Mouse (Mus musculus): ENCODE measurements around the gene Tspan14. TPM values are rescaled to one million over a fixed set of nuclear protein-coding genes. Genes with fewer than 3 reads are reported as not detected.

Tspan14 gene
- polyA plus RNA-seq, 1 experiment from 2014 or later = 72.7 TPM

DNA sequence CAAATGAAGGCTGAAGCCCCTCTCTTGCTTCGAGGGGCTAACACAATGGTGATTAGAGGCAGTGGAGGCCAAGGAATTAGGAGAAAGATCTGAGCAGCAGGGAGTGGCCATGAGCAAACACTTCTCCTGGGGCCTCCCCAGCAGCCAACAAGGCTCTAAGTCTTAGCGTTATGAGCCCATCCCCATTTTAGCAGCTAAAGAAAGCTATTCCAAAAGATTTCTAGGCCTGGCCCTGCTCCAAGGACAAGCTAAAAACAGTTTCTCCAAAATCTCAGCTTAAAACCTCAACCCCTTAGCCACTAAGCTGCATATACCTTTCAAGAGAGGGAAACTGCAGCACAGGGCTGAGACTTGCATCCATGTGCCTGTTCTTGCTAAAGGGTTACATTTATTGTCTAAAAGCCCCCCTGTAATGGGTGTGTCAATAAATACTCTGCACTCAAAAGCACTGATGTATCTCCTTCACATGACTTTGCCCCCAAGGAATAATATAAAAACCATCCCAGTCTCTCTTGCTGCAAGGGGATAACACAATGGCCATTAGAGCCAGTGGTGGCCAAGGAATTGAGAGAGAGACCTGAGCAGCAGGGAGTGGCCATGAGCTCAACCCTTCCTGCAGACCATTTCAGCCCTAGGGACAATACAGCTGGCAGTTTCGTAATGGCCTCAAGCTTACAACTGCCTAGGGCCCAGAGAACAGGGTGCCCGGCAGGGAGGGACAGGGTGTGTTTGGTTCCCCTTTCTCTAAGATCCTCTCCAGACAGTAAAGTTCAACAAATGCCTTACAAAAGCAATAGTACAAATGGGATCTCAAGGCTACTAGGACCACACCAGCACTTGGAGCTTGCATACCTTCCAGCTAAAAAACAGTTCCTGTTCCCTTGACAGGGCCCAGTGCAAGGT is 8.3 kb downstream of the Tspan14 start:
- Histone ChIP-seq H3K4me2 (ENCODE audit: low read depth, low read length) (peak overlapping the region; percentile 38), H3K27me3 (replicated peaks; ENCODE audit: control insufficient read depth, insufficient read depth, low read length) (no peaks in the 10 kb centered on the region), H3K27ac (replicated peaks; ENCODE audit: low read depth, low read length) (peak overlapping the region; percentile 89), H3K4me3 (ENCODE audit: low read depth, low read length) (no peak overlapping the region), H3K9ac (ENCODE audit: low read depth, low read length) (peak overlapping the region; percentile 32), H3K36me3 (ENCODE audit: control insufficient read depth, insufficient read depth, low read length) (no peaks in the 10 kb centered on the region), H3K9me3 (ENCODE audit: control insufficient read depth, low read length) (no peaks in the 10 kb centered on the region), H3K4me1 (ENCODE audit: control insufficient read depth, insufficient read depth, low read length) (peaks cover 76% of the 10 kb centered on the region)
- WGBS = 28% methylated on average over 4 of the region's 4 CpGs
- ATAC-seq (ENCODE audit: low read depth) (no peak), DNase-seq (ENCODE audit: low spot score) (peak; percentile 81)

DNA sequence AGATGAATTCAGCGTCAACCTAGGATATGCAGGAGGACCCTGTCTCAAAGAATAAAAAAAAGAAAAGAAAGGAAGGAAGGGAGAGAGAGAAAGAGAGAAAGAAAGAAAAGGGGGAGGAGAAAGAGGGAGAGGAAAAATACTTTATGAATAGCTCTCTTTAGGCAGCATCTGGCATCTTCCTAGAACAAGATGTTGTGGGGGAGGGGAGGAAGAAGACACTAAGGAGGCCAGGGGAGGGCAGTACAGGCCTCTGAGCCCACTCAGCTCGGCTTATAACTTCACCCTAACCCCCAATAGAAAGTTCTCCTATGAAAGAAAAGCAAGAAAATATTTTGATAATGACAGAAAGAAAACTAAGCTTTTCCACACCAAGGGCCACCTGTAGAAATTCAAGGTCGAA is 9.0 kb downstream of the Tspan14 start:
- Histone ChIP-seq H3K4me3 (ENCODE audit: low read depth, low read length) (no peak overlapping the region), H3K4me2 (ENCODE audit: low read depth, low read length) (peak overlapping the region; percentile 38), H3K27ac (replicated peaks; ENCODE audit: low read depth, low read length) (peak overlapping the region; percentile 89), H3K9ac (ENCODE audit: low read depth, low read length) (no peak overlapping the region), H3K9me3 (ENCODE audit: control insufficient read depth, low read length) (no peaks in the 10 kb centered on the region), H3K36me3 (ENCODE audit: control insufficient read depth, insufficient read depth, low read length) (no peaks in the 10 kb centered on the region), H3K27me3 (replicated peaks; ENCODE audit: control insufficient read depth, insufficient read depth, low read length) (no peaks in the 10 kb centered on the region), H3K4me1 (ENCODE audit: control insufficient read depth, insufficient read depth, low read length) (peaks cover 77% of the 10 kb centered on the region)
- no peak for ATAC-seq (ENCODE audit: low read depth)
- peak; percentile 83 for DNase-seq (ENCODE audit: low spot score)
- WGBS = 38% methylated on average over 3 of the region's 3 CpGs

DNA sequence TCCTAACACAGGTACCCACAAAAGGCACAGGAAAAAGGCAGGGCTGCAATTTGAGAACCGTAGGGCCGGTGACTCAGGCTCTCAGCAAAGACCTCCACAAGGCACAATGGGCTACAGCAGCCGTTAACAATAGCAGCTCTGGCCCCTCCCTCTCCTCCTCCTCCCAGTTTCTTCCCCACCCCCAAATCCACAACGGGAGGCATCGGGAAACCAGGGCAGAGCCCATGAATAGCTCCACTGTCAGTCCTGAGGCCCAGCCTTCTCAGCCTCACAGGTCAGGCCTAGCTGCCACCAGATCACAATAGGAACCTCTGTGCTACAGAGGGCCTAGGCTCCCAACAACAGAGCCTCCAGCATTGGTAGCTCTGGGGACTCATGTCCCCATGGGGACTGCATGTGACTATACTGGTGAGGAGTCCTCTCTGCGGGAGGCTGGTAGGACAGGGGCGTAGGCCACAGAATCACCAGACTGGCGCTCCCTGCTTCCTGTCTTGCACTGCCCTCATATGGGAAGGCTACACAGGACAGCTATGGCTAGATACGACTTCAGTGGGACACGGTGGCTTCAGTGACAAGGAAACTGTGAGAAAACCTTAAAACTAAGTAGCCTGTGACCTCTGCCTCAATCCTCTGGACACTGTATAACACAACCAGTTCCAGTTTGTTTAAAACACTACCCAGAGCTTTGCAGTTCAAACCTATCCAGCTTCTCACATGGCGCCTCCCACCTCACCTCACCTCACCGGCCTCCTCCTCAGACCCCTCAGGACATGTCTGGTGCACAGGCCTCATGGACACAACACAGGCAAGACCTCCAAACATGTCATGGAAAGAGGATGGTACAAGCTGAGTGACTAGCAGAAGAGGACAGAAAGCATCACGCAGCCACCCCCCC is 10.1 kb downstream of the Tspan14 start:
- ATAC-seq (ENCODE audit: low read depth) (peak; percentile 89), DNase-seq (ENCODE audit: low spot score) (peak; percentile 92)
- Histone ChIP-seq H3K9ac (ENCODE audit: low read depth, low read length) (peak overlapping the region; percentile 55), H3K4me3 (ENCODE audit: low read depth, low read length) (no peak overlapping the region), H3K27ac (replicated peaks; ENCODE audit: low read depth, low read length) (peak overlapping the region; percentile 89), H3K4me2 (ENCODE audit: low read depth, low read length) (peak overlapping the region; percentile 42), H3K27me3 (replicated peaks; ENCODE audit: control insufficient read depth, insufficient read depth, low read length) (no peaks in the 10 kb centered on the region), H3K36me3 (ENCODE audit: control insufficient read depth, insufficient read depth, low read length) (no peaks in the 10 kb centered on the region), H3K9me3 (ENCODE audit: control insufficient read depth, low read length) (no peaks in the 10 kb centered on the region), H3K4me1 (ENCODE audit: control insufficient read depth, insufficient read depth, low read length) (peaks cover 71% of the 10 kb centered on the region)
- 28% methylated on average over 13 of the region's 13 CpGs for WGBS

DNA sequence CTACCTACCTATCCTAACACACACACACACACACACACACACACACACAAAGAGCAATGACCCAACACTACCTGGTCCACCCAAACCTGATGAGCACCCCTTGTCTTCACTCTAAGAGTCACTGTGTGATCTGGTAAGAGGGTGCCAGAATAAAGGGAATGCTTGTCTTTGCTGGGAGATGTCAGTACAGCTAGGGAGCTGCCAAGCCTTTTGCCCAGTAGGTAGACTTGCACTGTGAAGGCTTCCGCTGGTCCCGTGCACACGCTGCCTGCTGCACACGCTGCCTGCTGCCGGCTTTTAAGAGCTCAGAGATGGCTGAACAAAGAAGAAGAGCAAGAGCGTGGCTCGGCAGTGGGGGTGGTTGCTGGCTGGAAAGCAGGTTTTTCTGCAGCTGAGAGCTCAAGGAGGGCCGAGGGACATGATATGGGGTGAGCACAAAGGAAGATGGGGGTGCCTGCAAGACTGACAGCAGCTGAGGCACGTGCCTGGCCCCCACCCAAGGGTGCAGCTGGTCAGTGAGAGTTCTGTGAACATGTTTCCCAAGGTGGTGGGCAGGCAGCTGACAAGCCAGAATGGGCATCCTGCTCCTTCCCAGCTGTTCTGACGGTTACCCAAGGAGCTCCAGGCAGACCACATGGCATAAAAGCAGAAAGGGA is 10.9 kb downstream of the Tspan14 start:
- Histone ChIP-seq H3K4me3 (ENCODE audit: low read depth, low read length) (peak overlapping the region; percentile 9; the same call in 1 of the 2 replicates), H3K9me3 (ENCODE audit: control insufficient read depth, low read length) (no peaks in the 10 kb centered on the region), H3K4me2 (ENCODE audit: low read depth, low read length) (peak overlapping the region; percentile 42), H3K9ac (ENCODE audit: low read depth, low read length) (peak overlapping the region; percentile 55), H3K36me3 (ENCODE audit: control insufficient read depth, insufficient read depth, low read length) (no peaks in the 10 kb centered on the region), H3K27ac (replicated peaks; ENCODE audit: low read depth, low read length) (peak overlapping the region; percentile 89), H3K4me1 (ENCODE audit: control insufficient read depth, insufficient read depth, low read length) (peaks cover 73% of the 10 kb centered on the region), H3K27me3 (replicated peaks; ENCODE audit: control insufficient read depth, insufficient read depth, low read length) (no peaks in the 10 kb centered on the region)
- DNase-seq (ENCODE audit: low spot score) (peak; percentile 68), ATAC-seq (ENCODE audit: low read depth) (peak; percentile 39)
- 8% methylated on average over 10 of the region's 10 CpGs for WGBS

DNA sequence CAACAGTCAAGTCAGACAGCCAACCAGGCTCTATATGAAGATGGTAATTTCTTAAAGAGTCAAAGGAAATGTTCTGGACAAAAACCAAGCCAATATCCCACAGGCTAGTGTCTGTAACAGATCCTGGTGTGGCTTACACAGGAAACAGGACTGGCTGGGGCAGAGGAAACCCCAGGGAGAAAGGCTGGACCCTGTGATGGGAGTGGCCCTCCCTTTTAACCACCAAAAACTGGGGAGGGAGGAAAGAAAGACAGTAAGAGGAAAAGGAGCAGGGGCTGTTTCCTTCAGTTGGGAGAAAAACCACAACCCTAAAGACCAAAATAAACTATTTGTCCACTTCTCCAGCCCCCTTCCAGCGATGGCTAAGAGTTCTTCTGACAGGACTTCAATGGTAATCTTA is 11.5 kb downstream of the Tspan14 start:
- peak overlapping the region; percentile 89 for H3K27ac ChIP-seq (replicated peaks; ENCODE audit: low read depth, low read length)
- peaks cover 75% of the 10 kb centered on the region for H3K4me1 ChIP-seq (ENCODE audit: control insufficient read depth, insufficient read depth, low read length)
- ATAC-seq (ENCODE audit: low read depth) (no peak), DNase-seq (ENCODE audit: low spot score) (peak; percentile 76)
- H3K4me2 ChIP-seq (ENCODE audit: low read depth, low read length) = peak overlapping the region; percentile 42
- no peak overlapping the region for H3K4me3 ChIP-seq (ENCODE audit: low read depth, low read length)
- H3K9me3 ChIP-seq (ENCODE audit: control insufficient read depth, low read length) = no peaks in the 10 kb centered on the region
- WGBS = 61% methylated on average over 1 of the region's 1 CpGs
- no peaks in the 10 kb centered on the region for H3K27me3 ChIP-seq (replicated peaks; ENCODE audit: control insufficient read depth, insufficient read depth, low read length)
- H3K9ac ChIP-seq (ENCODE audit: low read depth, low read length) = no peak overlapping the region
- H3K36me3 ChIP-seq (ENCODE audit: control insufficient read depth, insufficient read depth, low read length) = no peaks in the 10 kb centered on the region

DNA sequence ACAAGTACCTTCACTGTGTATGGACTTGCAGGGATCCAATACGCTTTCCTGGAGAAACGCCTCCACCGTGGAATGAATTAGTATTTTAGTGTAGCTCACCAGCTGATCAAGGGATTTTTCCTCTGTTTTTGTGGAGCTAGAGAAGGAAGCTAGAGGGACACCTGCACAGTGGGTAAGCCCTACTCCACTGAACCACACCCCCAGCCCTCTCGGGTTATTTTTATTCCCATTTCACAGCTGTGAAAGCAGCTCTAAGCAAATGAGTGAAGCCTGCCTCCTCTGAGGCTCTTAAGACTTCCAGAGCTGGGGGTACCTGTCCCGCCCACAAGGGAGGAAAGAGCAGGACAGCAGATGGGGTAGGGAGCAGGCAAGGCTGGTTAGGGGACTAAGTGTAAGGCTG is 13.2 kb downstream of the Tspan14 start:
- WGBS = 50% methylated on average over 5 of the region's 5 CpGs

DNA sequence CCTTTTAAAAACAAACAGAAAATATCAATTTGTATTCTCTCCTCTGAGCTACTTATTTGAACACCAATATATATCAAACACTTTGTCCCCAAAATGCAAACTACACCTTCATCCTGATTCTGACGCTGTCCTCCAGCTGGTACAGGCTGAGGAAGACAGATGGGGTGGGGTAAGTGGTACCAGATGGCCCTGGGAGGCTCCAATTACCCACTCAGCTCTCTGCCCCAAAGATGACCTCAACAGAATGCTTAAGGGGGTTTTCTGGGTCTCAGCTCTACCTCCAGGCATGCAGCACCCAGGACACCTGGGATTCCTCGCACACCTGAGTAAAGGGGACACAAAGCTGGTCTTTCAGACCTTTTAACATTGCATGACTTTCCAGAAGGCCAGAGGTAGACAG is 13.9 kb downstream of the Tspan14 start:
- Histone ChIP-seq H3K4me2 (ENCODE audit: low read depth, low read length) (no peak overlapping the region), H3K9me3 (ENCODE audit: control insufficient read depth, low read length) (no peaks in the 10 kb centered on the region), H3K4me1 (ENCODE audit: control insufficient read depth, insufficient read depth, low read length) (peaks cover 71% of the 10 kb centered on the region), H3K27ac (replicated peaks; ENCODE audit: low read depth, low read length) (no peak overlapping the region), H3K9ac (ENCODE audit: low read depth, low read length) (no peak overlapping the region), H3K27me3 (replicated peaks; ENCODE audit: control insufficient read depth, insufficient read depth, low read length) (no peaks in the 10 kb centered on the region), H3K4me3 (ENCODE audit: low read depth, low read length) (no peak overlapping the region), H3K36me3 (ENCODE audit: control insufficient read depth, insufficient read depth, low read length) (no peaks in the 10 kb centered on the region)
- whole genome bisulfite sequencing = 17% methylated on average over 2 of the region's 2 CpGs
- DNase-seq (ENCODE audit: low spot score) = peak; percentile 49
- no peak for ATAC-seq (ENCODE audit: low read depth)

More for the DNA sequence above, 13.2 kb downstream of the Tspan14 start:
- Histone ChIP-seq H3K4me1 (ENCODE audit: control insufficient read depth, insufficient read depth, low read length) (peaks cover 71% of the 10 kb centered on the region), H3K27ac (replicated peaks; ENCODE audit: low read depth, low read length) (no peak overlapping the region), H3K27me3 (replicated peaks; ENCODE audit: control insufficient read depth, insufficient read depth, low read length) (no peaks in the 10 kb centered on the region), H3K9ac (ENCODE audit: low read depth, low read length) (no peak overlapping the region), H3K4me2 (ENCODE audit: low read depth, low read length) (no peak overlapping the region), H3K36me3 (ENCODE audit: control insufficient read depth, insufficient read depth, low read length) (no peaks in the 10 kb centered on the region), H3K9me3 (ENCODE audit: control insufficient read depth, low read length) (no peaks in the 10 kb centered on the region), H3K4me3 (ENCODE audit: low read depth, low read length) (no peak overlapping the region)
- no peak for ATAC-seq (ENCODE audit: low read depth)
- DNase-seq (ENCODE audit: low spot score) = no peak

DNA sequence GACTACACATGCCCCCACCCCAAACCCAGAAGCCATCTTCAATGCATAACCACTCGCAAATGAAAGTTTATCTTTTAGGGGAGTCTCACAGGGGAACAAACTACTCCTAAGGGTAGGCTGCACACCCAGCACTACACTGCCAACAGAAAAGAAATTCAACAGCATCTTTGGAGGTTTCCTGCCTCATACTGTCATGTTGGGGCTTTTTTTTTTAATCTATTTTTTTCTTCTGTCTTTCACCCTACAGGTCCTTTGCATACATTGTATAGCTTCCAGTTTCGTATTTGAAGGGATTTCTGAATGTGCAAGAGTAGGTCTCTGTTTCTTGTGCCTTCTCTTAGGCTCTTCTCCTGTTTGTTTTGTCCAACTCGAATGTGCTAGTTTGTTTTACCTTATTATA is 14.3 kb downstream of the Tspan14 start:
- H3K27me3 ChIP-seq (replicated peaks; ENCODE audit: control insufficient read depth, insufficient read depth, low read length) = no peaks in the 10 kb centered on the region
- ATAC-seq (ENCODE audit: low read depth) (no peak), DNase-seq (ENCODE audit: low spot score) (no peak)
- no peak overlapping the region for H3K27ac ChIP-seq (replicated peaks; ENCODE audit: low read depth, low read length)
- no peaks in the 10 kb centered on the region for H3K9me3 ChIP-seq (ENCODE audit: control insufficient read depth, low read length)
- no peak overlapping the region for H3K9ac ChIP-seq (ENCODE audit: low read depth, low read length)
- H3K4me2 ChIP-seq (ENCODE audit: low read depth, low read length) = no peak overlapping the region
- no peak overlapping the region for H3K4me3 ChIP-seq (ENCODE audit: low read depth, low read length)
- no peaks in the 10 kb centered on the region for H3K36me3 ChIP-seq (ENCODE audit: control insufficient read depth, insufficient read depth, low read length)
- WGBS = 59% methylated on average over 3 of the region's 3 CpGs
- peaks cover 72% of the 10 kb centered on the region for H3K4me1 ChIP-seq (ENCODE audit: control insufficient read depth, insufficient read depth, low read length)
